Mouse (Mus musculus) liver, adult 2 months (tissue): ENCODE measurements around the gene Cpn1.

Source experiments
- CTCF ChIP-seq: fragments of 200-500 bp; IDR thresholded peaks from 2 replicates; pipeline ENCODE4 v1.5.1; 2011; ENCODE audit warnings: low read depth, low read length, control low read depth
- POLR2A ChIP-seq: fragments of 200-500 bp; IDR thresholded peaks from 2 replicates; pipeline ENCODE4 v1.6.1; 2011; ENCODE audit warnings: low read length, control low read depth; ENCODE audit not compliant: insufficient read depth; ENCODE audit errors: extremely low read depth

DNA sequence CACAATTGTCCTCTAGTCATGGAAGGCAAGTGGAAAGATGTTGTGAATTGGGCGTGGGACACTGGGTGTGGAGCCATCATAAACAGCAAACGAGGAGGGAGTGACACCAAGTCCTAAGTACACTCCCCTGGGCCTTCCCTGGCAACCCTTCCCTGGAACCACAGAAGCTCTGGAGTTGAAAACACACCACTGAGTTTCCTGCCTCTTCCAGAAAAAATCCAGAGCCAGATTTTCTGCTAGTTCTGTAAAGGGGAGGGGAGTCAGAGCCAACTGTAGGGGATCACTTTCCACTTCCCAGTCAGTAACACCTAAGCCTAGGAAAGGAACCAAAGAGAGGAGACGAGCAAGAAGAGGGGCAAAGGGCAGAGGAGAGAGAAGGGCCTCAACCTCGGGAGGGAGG, 29.0 kb downstream of the Cpn1 start:
- TF ChIP-seq POLR2A (no peak), CTCF (no peak)
